Mouse (Mus musculus) liver, adult 2 months (tissue): ENCODE measurements around the gene Reep3.

Source experiments
- CTCF ChIP-seq: fragments of 200-500 bp; IDR thresholded peaks from 2 replicates; pipeline ENCODE4 v1.5.1; 2011; ENCODE audit warnings: low read depth, low read length, control low read depth
- POLR2A ChIP-seq: fragments of 200-500 bp; IDR thresholded peaks from 2 replicates; pipeline ENCODE4 v1.6.1; 2011; ENCODE audit warnings: low read length, control low read depth; ENCODE audit not compliant: insufficient read depth; ENCODE audit errors: extremely low read depth

DNA sequence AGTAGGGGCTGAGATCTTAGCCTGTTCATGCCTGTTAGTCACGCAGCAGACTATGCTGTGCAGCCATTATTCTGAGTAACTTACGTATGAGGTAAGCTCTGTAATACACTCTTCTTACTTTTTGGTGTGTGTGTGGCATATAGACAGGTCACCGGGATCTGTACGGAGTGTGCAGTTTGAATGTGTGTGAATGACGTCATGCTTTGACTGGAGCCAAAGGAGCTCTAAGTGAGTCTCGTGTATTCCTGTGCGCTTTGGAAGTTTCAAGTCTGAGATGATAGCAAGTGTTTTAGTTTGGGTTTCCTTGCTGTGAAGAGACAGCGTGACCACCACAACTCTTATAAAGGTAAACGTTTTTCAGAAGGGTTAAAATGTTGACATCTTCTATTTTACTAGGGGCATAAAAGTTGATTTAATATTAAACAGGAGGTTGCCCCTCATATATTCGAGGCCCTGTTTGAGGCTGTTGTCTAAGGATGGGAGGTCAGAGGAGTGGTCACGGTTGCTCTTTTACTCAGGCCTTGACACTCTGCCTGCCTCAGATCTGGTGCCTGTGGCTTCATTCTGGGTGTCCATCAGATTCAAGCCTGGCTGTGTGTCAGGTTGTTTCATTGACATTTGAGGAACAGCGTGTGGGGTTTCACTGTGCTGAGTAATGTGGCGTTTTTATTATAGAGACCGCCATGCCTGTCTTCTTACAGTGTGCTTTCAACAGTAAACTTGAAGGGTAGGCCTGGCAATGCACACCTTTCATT is 14.5 kb upstream of the Reep3 start:
- TF ChIP-seq CTCF (no peak), POLR2A (no peak)
